Mouse (Mus musculus): ENCODE measurements at regions not wholly inside any gene's neighbourhood (a gene's known extent, or its start where the extent isn't known, plus 50 kb on each side); places are given as distances from the start of the nearest gene placed in this dataset.

DNA sequence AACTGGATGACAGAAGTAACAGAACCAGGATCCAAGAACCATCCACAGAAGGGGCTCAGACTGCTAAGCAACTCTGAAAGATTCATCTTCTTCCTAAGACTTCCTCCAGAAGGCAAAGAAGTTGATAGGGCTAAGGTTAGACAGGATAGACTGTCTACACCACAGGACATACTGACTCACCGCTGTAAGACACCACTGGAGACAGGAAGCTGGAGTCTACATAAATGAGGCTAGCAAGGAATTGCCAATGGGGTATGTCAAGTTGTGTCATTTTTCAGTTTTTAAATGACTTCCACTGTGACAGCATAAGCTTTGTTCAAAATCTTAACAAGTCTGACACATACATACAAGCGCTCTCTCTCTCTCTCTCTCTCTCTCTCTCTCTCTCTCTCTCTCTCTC lies 645.4 kb upstream of the Gm10131 start:
- ATAC-seq (replicated peaks; ENCODE audit: low FRiP score, low TSS enrichment, poor library complexity, severe bottlenecking): no peak

DNA sequence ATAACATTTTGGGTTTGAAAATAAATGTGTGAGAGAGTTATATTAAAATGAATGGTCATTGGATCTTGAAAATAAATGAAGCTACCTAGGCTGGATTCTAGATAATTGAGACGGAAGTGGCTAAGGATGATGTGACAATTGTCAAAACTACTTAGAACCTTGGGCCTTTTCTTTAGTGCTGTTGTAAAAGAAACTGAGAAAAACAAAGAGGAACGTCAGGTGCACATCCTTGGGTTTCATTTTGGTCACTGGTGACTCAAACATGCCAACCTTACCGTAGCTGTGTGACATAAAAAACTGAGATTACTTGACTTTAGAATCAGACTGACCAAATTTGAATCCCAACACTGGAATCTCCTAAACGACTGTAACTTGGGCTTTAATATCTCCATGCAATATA lies 644.6 kb upstream of the Gm10131 start:
- no peak for ATAC-seq (replicated peaks; ENCODE audit: low FRiP score, low TSS enrichment, poor library complexity, severe bottlenecking)

DNA sequence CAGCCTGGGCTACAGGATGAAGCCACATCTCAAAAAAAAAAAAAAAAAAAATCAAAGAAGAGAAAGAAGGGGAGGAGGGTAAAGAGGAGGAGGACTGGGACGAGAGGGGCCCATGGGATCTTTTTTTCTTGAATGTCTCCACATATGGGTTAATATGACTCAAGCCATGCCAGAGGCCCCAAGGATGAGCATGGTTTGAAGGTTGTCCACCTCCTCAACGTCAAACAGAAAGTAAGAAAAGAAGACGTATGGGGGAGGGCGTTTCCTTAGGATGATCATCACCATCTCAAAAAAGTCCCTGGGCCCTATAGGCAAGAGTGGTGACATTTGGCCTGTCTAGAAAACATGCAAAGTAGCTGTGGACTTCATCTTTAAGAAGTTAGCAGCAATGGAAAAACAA lies 643.9 kb upstream of the Gm10131 start:
- ATAC-seq (replicated peaks; ENCODE audit: low FRiP score, low TSS enrichment, poor library complexity, severe bottlenecking): no peak

DNA sequence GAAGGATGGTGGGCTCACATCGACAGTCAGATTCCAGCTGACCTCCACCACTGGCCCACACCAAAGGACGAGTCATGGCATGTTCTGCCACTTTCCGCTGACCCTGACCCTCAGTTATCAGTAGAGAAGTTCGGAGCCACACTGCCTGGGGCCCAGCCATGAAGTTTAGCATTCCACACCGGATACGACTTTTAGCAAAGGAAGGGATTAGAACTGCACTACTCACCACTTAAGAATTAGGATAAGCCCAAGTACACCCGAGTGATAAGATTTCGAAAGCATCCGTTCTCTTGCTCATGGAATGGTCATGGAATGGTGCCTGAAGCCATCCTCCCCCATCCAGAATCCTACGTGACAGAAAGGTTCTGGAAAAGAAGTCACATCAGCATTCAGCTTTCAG lies 641.5 kb upstream of the Gm10131 start:
- ATAC-seq (replicated peaks; ENCODE audit: low FRiP score, low TSS enrichment, poor library complexity, severe bottlenecking): no peak

DNA sequence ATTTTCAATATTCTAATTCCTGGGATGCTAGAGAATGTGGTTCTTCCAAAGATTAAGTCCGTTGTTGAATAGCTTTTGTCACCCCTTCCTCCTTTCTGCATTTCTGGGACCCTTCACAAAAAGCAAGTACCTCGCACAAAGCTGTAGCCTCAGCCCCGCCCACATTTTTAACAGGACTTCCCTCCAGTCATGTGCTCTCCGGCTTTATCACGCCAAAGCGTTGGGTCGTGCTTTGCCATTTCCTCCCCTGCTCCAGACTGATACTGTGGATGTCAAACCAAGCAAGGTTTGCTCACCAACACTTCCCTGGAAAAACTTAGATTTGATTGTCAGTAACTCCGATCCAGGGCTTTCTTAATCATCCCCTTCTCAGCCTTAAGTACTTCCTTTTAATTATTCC lies 637.0 kb upstream of the Gm10131 start:
- no peak for ATAC-seq (replicated peaks; ENCODE audit: low FRiP score, low TSS enrichment, poor library complexity, severe bottlenecking)

DNA sequence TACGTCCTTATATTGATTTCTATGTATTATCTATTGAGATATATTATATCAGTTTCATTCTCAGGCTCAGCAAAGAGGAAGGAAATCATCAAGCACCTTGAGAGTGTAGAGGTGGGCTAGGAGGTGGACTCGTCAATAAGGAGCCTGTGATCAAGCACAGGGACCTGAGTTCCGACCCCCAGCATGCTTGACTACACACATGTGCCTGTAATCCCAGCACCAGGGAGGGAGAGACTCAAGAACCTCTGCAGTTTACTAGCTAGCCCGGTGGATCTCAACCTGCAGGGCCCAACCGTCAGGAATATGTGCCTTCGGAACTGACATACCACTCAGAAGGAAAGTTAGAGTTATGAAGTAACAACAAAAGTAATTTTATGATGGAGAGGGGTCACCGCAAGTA lies 634.2 kb upstream of the Gm10131 start:
- ATAC-seq (replicated peaks; ENCODE audit: low FRiP score, low TSS enrichment, poor library complexity, severe bottlenecking): no peak

DNA sequence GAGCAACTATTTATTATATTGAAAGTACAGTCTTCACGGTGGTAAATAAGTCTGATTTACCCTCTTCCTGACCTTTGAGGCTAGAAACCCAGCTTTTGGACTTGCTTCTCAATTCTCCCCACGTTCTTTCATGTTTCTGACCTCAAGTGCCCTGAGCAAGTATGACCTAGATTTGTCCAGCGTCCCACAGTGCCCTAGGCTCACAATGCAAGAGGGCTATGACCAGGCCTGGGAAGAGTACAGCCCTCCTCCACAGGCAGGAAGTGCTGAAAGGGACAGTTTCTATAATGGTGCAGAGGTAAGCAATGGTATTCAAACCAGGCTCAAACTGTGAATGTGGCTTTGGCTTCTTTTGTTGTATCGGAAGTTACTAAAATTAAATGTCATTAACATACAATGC lies 633.1 kb upstream of the Gm10131 start:
- ATAC-seq (replicated peaks; ENCODE audit: low FRiP score, low TSS enrichment, poor library complexity, severe bottlenecking): no peak

DNA sequence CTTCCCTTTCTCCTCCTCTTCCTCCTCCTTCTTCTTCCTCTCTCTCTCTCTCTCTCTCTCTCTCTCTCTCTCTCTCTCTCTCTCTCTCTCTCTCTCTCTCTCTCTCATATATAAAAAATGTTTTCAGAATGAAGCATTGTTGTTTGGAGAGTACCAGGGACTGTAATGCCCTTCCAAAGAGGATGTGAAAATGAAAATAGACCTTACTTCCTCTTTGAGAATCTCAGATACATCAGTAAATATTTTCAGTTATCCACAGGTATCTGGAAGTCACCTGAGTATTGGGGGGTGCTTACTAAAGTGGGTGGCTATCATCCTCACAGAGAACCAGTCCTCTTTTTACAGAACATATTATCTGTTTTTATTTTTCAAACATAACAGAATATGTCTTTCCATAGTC lies 632.6 kb upstream of the Gm10131 start:
- no peak for ATAC-seq (replicated peaks; ENCODE audit: low FRiP score, low TSS enrichment, poor library complexity, severe bottlenecking)

DNA sequence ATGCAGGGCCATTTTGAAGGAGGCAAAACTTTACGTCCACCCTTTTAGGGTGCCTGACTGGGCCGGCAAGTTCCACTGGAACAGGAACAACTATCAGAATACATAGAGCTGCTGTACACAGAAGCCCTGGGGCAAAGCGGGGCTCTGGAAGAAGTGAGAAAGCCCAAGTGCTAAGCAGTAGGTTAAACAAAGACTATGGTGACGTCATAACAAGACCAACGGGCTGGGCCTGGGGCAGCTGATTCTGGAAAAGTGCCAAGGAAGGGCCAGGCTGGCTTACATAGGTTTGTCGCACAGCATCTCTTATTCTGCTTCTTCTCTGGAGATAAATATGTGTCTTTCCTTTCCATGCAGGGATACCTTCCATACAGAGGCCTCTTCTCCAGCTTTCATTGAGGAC lies 631.6 kb upstream of the Gm10131 start:
- ATAC-seq (replicated peaks; ENCODE audit: low FRiP score, low TSS enrichment, poor library complexity, severe bottlenecking): no peak

DNA sequence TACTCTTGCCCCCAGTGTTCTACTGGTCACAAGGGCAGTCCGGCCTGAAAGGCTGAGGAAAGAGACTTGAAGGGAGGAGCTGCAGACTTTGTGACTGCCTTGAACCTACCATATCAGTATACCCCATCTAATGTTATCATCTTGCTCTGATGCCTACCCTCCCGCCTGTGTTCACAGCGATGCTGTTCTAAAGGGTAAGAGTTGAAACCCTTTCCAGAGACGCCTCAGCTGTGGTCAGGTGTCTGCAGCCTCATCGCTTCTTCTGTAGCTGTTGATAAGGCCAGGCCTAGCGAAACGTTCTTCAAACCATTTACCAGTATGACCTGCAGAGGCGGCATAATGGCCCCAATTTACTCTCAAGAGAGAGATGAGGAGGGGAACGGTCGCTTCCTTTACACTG lies 629.3 kb upstream of the Gm10131 start:
- no peak for ATAC-seq (replicated peaks; ENCODE audit: low FRiP score, low TSS enrichment, poor library complexity, severe bottlenecking)

DNA sequence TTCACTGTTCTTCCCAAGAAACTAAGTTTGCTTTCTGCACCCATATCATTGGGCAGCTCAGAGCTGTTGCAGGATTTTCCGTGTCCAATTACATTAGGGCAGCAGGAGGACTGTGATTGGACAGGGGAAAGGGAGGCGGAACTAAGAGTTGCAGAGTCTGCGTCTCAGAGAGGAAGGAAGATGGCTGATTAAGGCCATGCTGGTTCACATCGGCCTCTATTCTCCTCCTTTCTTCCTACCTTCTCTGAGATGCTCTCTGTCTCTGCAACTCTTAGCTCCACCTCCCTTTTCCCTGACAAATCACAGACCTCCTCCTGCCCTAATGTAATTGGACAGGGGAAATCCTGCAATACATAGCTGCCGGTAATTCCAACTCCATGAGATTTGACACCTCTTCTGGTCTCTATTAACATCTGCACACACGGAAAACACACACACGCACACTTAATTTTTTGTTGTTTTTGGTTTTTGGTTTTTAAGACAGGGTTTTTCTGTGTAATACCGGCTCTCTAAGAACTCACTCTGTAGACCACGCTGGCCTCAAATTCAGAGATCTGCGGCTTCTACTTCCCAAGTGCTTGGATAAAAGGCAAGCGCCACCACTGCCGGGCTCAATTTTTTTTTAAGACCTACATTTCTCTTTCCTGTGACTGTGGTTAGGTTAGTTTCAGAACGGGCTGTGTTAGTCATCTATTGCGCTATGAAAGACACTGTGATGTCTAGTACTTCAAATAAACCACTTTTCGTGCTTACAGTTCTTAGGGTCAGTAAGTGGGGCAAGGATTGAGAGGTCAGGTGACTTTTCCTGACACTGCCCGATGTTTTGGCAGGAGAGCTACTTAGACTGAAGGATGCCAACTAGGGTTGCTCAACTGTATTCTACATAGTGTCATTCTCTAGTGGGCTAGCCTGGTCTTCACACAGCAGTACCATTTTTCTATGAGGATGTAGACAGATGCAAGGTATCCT lies 628.6 kb upstream of the Gm10131 start:
- ATAC-seq (replicated peaks; ENCODE audit: low FRiP score, low TSS enrichment, poor library complexity, severe bottlenecking): no peak

DNA sequence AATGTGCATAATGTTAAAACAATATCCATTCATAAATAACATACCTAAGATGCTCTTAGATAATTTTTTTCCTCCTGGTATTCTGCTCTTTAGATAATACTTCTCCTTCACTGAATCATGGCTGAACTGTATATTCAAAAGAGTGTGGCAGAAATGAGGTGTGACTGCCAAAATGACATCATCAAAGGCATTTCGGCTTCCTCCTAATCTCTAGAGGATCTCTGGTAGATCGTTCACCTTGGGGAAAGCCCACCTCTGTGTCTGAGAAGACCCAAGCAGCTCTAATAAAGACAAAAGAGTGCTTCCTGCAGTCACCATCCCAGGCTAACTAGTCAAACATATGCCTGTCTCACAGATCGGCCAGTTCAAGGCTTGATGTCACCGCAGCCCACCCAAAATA lies 624.7 kb upstream of the Gm10131 start:
- ATAC-seq (replicated peaks; ENCODE audit: low FRiP score, low TSS enrichment, poor library complexity, severe bottlenecking): no peak

DNA sequence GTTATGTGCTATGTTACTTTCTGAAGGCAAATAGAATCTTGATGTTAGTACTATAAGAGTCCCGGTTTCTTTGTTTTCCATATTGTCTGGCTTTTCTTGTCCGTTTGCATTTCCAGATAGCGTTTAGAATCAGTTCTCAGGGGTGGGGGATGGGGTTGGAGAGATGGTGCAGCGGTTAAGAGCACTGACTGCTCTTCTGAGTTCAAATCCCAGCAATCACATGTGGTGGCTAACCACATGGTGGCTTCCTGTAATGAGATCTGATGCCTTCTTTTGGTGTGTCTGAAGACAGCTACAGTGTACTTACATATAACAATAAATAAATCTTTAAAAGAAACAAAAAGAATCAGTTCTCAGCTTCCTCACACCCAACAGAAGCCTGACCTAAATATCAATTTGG lies 623.5 kb upstream of the Gm10131 start:
- ATAC-seq (replicated peaks; ENCODE audit: low FRiP score, low TSS enrichment, poor library complexity, severe bottlenecking): no peak

DNA sequence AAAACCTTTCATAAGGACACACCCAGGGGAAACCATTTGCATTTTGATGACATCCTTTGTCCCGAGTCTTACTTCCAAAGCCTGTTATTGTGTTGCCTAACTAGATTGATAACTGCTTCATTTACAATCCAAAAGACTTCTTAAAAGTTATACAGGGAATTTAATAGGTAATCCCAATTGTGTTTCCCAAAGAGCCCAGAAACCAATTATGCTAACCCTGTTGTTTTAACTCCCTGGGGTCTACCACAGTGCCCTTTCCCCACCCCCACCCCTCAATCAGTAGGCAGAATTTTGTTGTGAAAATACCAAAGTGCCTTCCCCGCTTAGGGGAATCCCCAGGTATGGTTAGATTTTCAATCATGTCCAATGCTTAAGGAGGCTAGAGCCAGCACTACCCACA lies 621.3 kb upstream of the Gm10131 start:
- ATAC-seq (replicated peaks; ENCODE audit: low FRiP score, low TSS enrichment, poor library complexity, severe bottlenecking): no peak

DNA sequence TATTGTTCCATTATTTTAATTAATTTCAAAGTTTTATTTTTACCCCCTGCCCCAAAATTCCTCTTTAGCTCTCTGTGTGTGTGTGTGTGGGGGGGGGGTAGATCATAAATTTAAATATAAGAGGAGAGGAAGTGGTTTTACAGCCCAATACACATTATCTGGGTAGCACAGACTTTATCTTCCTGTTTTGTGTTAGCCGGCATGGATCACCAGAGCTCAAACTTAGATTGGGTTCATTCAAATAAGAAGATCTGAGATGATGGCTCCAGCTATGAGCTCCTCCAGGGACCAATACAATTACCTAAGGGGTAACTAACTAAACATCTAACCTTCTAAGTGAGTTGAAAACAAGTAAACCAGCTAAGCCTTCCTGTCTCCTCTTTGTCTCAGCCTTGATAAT lies 620.8 kb upstream of the Gm10131 start:
- no peak for ATAC-seq (replicated peaks; ENCODE audit: low FRiP score, low TSS enrichment, poor library complexity, severe bottlenecking)

DNA sequence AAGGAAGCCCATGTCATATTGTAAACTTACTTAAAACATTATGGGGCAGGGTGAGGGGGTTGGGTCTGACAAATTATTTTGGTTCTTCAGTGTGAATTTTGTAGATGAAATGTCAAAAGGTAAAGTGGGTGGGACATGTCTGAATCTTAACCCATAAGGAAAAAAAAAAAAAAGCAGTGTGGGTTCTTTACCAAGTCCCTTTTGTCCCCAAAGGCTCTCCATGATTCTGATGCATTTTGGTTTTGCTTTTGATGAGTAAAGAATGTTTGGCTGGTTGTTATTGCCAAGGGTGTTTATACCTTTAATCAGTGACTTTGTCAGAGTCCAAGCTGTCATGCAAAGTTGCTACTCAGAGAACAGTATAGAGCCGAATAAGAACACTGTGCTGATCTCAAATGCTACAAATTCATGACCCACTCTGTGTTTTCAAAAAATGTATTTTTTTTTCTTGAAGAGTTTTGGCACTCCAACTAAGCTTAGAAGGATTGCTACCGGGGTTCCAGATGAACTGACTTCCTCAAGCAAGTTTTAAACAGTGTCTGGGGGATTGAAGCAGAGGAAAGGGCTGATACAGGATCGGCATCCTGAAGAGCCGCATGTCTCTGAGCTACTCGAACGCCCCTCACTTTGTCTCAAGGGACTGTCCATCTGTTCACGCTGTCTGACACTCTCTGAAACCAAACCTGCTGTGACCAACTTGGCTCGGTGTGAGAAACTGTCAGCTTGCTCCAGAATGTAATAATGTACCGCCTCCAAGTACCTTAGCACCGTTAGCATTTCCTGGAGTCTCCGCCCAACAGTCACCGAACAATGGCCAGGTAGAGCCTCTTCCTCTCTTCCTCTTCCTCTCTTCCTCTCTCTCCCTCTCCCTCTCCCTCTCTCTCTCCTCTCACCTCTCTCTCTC lies 619.8 kb upstream of the Gm10131 start:
- no peak for ATAC-seq (replicated peaks; ENCODE audit: low FRiP score, low TSS enrichment, poor library complexity, severe bottlenecking)

DNA sequence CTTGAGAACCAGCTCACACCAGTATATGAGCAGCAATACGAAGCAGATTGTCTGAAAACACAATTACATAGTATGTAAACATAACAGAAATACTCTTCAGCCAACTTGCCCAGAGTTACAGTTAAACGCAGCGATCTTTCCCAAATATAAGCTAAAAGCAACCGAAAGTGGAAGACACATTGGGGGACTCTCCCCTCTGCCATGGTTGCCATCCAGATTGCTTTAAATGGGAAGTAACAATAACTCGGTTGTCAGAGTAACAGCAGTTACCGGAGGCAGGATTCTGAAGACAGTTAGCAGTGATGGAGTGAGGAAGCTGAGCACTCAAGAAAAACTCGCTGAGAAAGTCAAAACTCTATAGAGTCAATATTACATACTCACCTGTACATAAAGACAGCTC lies 618.0 kb upstream of the Gm10131 start:
- no peak for ATAC-seq (replicated peaks; ENCODE audit: low FRiP score, low TSS enrichment, poor library complexity, severe bottlenecking)

DNA sequence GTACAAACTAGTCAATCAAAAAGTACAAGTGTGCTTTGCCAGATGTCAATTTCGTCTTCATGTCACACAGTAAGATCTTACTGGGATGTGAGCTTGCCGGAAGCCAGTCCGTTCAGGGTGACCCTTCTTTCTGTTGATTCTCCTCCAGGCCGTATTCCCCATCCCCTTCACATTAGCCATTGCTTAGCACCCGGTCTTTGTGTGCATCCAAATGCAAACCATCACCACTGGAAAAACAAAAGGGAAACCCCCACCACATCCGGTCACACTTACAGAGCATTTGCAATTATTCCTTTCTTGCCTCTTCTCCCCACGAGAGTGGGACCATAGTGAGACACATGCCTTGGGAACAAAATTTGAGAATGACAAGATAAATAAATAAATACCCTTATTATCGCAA lies 616.2 kb upstream of the Gm10131 start:
- ATAC-seq (replicated peaks; ENCODE audit: low FRiP score, low TSS enrichment, poor library complexity, severe bottlenecking): no peak

DNA sequence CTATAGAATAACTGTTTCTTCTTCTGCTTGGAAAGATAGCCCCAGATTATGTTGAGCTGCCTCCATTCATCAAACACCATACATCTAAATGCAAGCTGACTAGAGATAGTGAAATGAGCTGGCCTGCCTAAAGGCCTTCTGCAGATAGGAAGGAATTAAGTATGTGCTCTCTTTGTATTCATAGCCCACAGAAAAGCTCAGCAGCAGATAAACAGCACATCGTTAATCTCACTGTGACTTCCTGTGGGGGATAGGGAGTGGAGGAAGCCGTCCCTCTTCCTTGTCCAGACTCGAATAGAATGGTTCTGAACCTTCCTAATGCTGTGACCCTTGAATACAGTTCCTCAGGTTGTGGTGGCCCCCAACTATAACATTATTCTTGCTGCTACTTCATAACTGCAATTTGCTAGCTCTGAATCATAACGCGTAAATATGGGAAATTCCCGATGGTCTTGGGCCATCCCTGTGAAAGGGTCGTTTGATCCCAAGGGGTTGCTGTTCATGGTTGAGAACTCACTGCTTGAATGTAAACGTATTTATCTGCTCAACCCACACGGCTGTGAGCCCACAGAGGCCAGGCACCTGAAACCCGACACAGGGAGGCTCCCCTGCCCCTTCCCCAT lies 614.7 kb upstream of the Gm10131 start:
- ATAC-seq (replicated peaks; ENCODE audit: low FRiP score, low TSS enrichment, poor library complexity, severe bottlenecking): no peak

DNA sequence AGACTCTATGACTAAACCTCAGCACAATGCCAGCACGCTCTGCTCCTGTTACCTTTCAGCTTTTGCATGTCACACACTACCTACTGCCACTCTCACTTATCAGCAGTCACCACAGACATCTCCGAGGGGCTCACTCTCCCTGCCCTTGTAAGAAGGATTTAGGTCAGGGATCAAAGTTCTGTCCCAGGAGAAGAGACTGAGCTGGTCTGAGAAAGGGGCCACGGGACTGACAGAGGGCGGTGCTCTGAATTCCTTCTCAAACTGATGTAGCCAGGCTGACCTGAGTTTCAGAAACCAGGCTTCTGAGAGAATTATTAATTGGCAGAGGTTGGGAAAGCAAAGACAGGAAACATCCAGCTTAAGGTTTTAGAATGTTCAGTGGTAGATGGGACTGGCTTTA lies 614.0 kb upstream of the Gm10131 start:
- no peak for ATAC-seq (replicated peaks; ENCODE audit: low FRiP score, low TSS enrichment, poor library complexity, severe bottlenecking)
